Mouse (Mus musculus) intestine, postnatal 0 days (tissue): ENCODE measurements around the gene Grik4. TPM values are rescaled to one million over a fixed set of nuclear protein-coding genes. Genes with fewer than 3 reads are reported as not detected.
"Not testable (repeated sequence)": the region's sequence is repeated elsewhere in the genome, so short reads cannot be mapped to it uniquely, and the experiment has no call there.

Experiments
- ATAC-seq: fragments of 200-750 bp; cut with Nextera tagmentation; 2 replicates; pipeline ENCODE4 v1.8.0; 2017; ENCODE audit warnings: mild to moderate bottlenecking, moderate TSS enrichment, moderate library complexity
- H3K27ac ChIP-seq: fragments of 300-500 bp; sonication (generic); 2 replicates; pipeline ENCODE4 v1.5.1; 2014; ENCODE audit warnings: mild to moderate bottlenecking, low read depth, low read length, moderate library complexity
- H3K27me3 ChIP-seq: fragments of 300-500 bp; sonication (generic); replicated peaks from 2 replicates; pipeline ENCODE4 v1.6.1; 2014; ENCODE audit warnings: low read length, mixed read lengths; ENCODE audit not compliant: control insufficient read depth, insufficient read depth
- H3K36me3 ChIP-seq: fragments of 300-500 bp; sonication (generic); 2 replicates; pipeline ENCODE4 v1.6.1; 2014; ENCODE audit warnings: mild to moderate bottlenecking, moderate library complexity; ENCODE audit not compliant: control insufficient read depth, insufficient read depth
- H3K4me1 ChIP-seq: fragments of 300-500 bp; sonication (generic); replicated peaks from 2 replicates; pipeline ENCODE4 v1.6.1; 2014; ENCODE audit warnings: antibody characterized with exemption, low read length, mixed read lengths; ENCODE audit not compliant: control insufficient read depth, insufficient read depth
- H3K4me2 ChIP-seq: fragments of 300-500 bp; sonication (generic); replicated peaks from 2 replicates; pipeline ENCODE4 v1.6.1; 2014; ENCODE audit warnings: low read depth, mild to moderate bottlenecking, moderate library complexity
- H3K4me3 ChIP-seq: fragments of 300-500 bp; sonication (generic); 2 replicates; pipeline ENCODE4 v1.5.1; 2014; ENCODE audit warnings: low read depth, low read length
- H3K9ac ChIP-seq: fragments of 300-500 bp; sonication (generic); 2 replicates; pipeline ENCODE4 v1.6.1; 2014; ENCODE audit warnings: mild to moderate bottlenecking, low read depth, low read length
- H3K9me3 ChIP-seq: fragments of 300-500 bp; sonication (generic); 2 replicates; pipeline ENCODE4 v1.6.1; 2016; ENCODE audit warnings: mixed run types; ENCODE audit not compliant: control insufficient read depth
- CTCF ChIP-seq: sonication (generic); IDR thresholded peaks from 2 replicates; pipeline ENCODE4 v1.5.1; 2016; ENCODE audit warnings: low read depth, mild to moderate bottlenecking, control low read depth, antibody characterized with exemption, moderate library complexity
- WGBS: fragments of 180-500 bp; shearing (Covaris S2); extraction: QIAGEN DNeasy Blood & Tissue Kit; methylation state at CpG from one replicate; pipeline ENCODE4 v1.1.7; 2014; 5-methylcytosine and 5-hydroxymethylcytosine counted together
- polyA plus RNA-seq: library from polyadenylated mRNA; unstranded; fragments of >200 nt; fragmentation: Nextera tagmentation; extraction: Ambion mirVana; gene quantifications from 2 replicates; pipeline ENCODE4 v1.2.1, GENCODE M21; 2015

Grik4 gene
- polyA plus RNA-seq, 1 experiment from 2014 or later = 0.68 TPM

DNA sequence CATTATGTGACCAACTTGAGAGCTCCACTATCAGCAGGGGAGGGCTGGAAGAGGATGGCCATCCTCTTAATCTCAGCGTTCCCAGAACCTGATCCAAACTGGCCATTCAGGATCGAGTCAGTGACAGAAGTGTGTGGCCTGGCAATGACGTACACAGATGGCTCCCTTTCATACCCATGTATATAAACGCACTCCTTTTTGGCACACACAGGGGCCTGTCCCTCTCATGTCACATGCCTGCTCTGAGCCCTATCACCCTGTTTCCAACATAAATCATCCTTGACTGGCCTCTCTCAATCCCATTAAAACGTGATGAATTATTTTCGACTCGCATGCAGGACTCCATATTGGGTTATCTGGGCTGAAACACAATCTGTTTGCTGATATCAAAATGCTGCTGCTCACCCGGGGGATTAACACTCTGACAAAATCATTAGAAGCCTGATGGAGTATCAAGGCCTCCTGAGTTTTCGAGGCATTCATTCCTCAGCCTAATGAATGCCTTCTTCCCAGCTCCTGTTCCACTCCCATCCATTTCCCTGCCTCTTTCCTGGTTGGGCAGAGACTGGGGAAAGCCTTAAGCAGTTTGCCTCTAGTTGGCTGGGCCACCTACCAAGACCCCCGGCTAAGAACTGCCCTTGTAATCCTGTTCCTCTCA, 159.0 kb downstream of the Grik4 start:
- Histone ChIP-seq H3K27ac (no peak overlapping the region), H3K9ac (no peak overlapping the region), H3K27me3 (no peaks in the 10 kb centered on the region), H3K9me3 (no peaks in the 10 kb centered on the region), H3K4me3 (no peak overlapping the region), H3K4me1 (no peaks in the 10 kb centered on the region), H3K36me3 (no peaks in the 10 kb centered on the region), H3K4me2 (no peak overlapping the region)
- WGBS = 69% methylated on average over 10 of the region's 10 CpGs
- no peak for ATAC-seq
- no peak for TF ChIP-seq CTCF

DNA sequence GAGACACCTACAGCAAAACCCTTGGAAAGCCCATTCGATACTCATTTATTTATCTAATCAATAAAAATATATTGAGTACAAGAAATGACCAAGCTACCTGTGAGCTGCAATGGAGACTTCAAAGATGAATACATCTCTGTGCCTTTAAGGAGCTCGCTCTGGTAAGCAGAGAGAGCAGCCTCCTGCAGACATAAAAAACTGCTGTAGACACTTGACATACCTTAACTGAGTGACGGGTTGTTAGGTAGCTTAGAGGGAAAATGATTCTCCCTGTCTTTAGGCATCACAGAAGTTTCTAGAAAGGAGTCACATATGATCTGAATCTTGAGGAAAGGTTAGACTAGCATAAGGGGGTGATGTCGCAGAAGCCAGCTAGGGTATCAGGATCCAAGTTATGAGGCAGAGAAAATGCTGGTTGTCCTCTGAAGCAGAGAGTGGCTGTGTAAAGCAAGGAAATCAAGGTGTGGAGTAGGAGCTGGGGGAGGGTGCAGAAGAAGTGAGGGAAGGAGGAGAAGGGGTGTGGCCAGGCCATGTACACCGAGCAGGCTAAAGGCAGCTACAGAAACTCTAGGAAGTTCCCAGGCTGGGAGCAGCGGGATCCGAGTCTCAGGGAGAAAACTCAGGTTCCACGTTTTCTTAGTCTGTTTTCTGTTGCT, 160.9 kb downstream of the Grik4 start:
- no peak overlapping the region for H3K4me2 ChIP-seq
- WGBS = 26% methylated on average over 8 of the region's 8 CpGs
- H3K27me3 ChIP-seq = no peaks in the 10 kb centered on the region
- H3K27ac ChIP-seq = no peak overlapping the region
- H3K9ac ChIP-seq = no peak overlapping the region
- TF ChIP-seq CTCF = no peak
- H3K4me3 ChIP-seq = no peak overlapping the region
- no peaks in the 10 kb centered on the region for H3K9me3 ChIP-seq
- ATAC-seq = peak; percentile 54; the same call in 1 of the 2 replicates
- no peaks in the 10 kb centered on the region for H3K4me1 ChIP-seq
- no peaks in the 10 kb centered on the region for H3K36me3 ChIP-seq

GRCm38 (mm10) chr9:42778471-42779263, 165.6 kb downstream of the Grik4 start:
- H3K9me3 ChIP-seq, H3K27ac ChIP-seq, H3K27me3 ChIP-seq, H3K4me1 ChIP-seq, H3K9ac ChIP-seq, H3K36me3 ChIP-seq, H3K4me3 ChIP-seq: not testable (repeated sequence)
- TF ChIP-seq CTCF = 0 out of 2 replicates have a peak, but pooled peaks have one; percentile 5
- WGBS = 21% methylated on average over 21 of the region's 21 CpGs
- H3K4me2 ChIP-seq = peak overlapping the region; percentile 41
- ATAC-seq = peak; percentile 35; the same call in 1 of the 2 replicates

GRCm38 (mm10) chr9:42777913-42778312, 166.4 kb downstream of the Grik4 start:
- H3K4me3 ChIP-seq = no peak overlapping the region
- H3K27me3 ChIP-seq = no peaks in the 10 kb centered on the region
- H3K27ac ChIP-seq = no peak overlapping the region; the same call in 1 of the 2 replicates
- 38% methylated on average over 8 of the region's 8 CpGs for WGBS
- no peak for TF ChIP-seq CTCF
- no peak overlapping the region for H3K4me2 ChIP-seq
- no peaks in the 10 kb centered on the region for H3K9me3 ChIP-seq
- H3K9ac ChIP-seq = no peak overlapping the region
- ATAC-seq = no peak
- no peaks in the 10 kb centered on the region for H3K36me3 ChIP-seq
- 0 out of 2 replicates have a peak, but pooled peaks cover 3% of the 10 kb centered on the region for H3K4me1 ChIP-seq

GRCm38 (mm10) chr9:42776804-42777203, 167.5 kb downstream of the Grik4 start:
- 60% methylated on average over 9 of the region's 9 CpGs for WGBS
- H3K4me3 ChIP-seq = no peak overlapping the region
- no peak for ATAC-seq
- no peak for TF ChIP-seq CTCF
- H3K27me3 ChIP-seq = no peaks in the 10 kb centered on the region
- no peaks in the 10 kb centered on the region for H3K36me3 ChIP-seq
- 0 out of 2 replicates have a peak, but pooled peaks cover 3% of the 10 kb centered on the region for H3K4me1 ChIP-seq
- H3K27ac ChIP-seq = no peak overlapping the region
- no peak overlapping the region for H3K9ac ChIP-seq
- no peaks in the 10 kb centered on the region for H3K9me3 ChIP-seq
- H3K4me2 ChIP-seq = no peak overlapping the region
